In the genomic region with DNA sequence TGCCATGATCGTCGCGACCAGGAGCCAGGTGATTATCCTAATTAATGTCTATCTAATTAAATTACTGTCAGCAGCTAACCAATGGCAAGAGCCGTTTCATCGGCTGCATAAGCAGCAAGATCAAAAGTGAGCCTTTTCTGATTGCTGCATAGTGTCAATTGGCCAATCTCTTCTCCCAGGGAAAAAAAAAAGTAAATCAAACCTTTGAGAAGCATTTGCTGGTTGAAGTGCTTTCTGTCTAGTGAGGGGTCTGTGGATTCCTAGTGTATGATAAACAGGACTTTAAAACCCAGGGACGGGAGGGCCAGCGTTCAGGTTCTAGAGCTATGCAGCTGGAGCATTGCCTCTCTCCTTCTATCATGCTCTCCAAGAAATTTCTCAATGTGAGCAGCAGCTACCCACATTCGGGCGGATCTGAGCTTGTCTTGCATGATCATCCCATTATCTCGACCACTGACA, we compare ENCODE assay signal across 7 mouse cellular contexts. TPM values are rescaled to one million over a fixed set of nuclear protein-coding genes. Genes with fewer than 3 reads are reported as not detected.
DNase-seq lines count a peak whose midpoint lies in the region; ATAC-seq and TF ChIP-seq lines count a peak whose summit lies in the region.

No protein-coding gene starts in this region.

- 3% methylated on average over 10 of the region's 10 CpGs for WGBS in liver, postnatal 0 days (ENCODE audit: insufficient replicate concordance)
- WGBS in liver, embryonic 12.5 days (ENCODE audit: insufficient replicate concordance), result 3% methylated on average over 10 of the region's 10 CpGs
- 3% methylated on average over 10 of the region's 10 CpGs for WGBS in embryonic facial prominence, embryonic 13.5 days
- WGBS in thymus, adult 2 months, result 6% methylated on average over 10 of the region's 10 CpGs

- no peak for DNase-seq in liver, postnatal 0 days
- DNase-seq in frontal cortex, postnatal 10 days (ENCODE audit: low spot score in 2 of 2), result peak; percentile 48 to 52
- peak; percentile 73 to 86 for DNase-seq in right cerebral cortex, adult 2 months (ENCODE audit: low spot score in 2 of 2)
- no peak for DNase-seq in thymus, adult 2 months
- no peak for DNase-seq in heart, adult 9 months (ENCODE audit: low spot score in 2 of 2)

- H3K27me3 ChIP-seq in liver, postnatal 0 days (ENCODE audit: insufficient read depth, low read length), result peaks cover 68% of the 10 kb centered on the region
- H3K27me3 ChIP-seq in liver, embryonic 12.5 days (replicated peaks), result peaks cover 83% of the 10 kb centered on the region
- peaks cover 76% of the 10 kb centered on the region for H3K27me3 ChIP-seq in embryonic facial prominence, embryonic 13.5 days
- peaks cover 28% of the 10 kb centered on the region for H3K27me3 ChIP-seq in thymus, adult 2 months (ENCODE audit: control insufficient read depth, insufficient read depth, low read length)

- no peak for TF ChIP-seq EP300 in liver, postnatal 0 days (IDR thresholded peaks at IDR 0.05; ENCODE audit: low read depth)

- no peak overlapping the region for H3K9ac ChIP-seq in liver, postnatal 0 days (replicated peaks)
- H3K9ac ChIP-seq in liver, embryonic 12.5 days, result no peak overlapping the region
- H3K9ac ChIP-seq in embryonic facial prominence, embryonic 13.5 days, result no peak overlapping the region

- no peaks in the 10 kb centered on the region for H3K9me3 ChIP-seq in liver, postnatal 0 days (ENCODE audit: low read length)
- H3K9me3 ChIP-seq in liver, embryonic 12.5 days (replicated peaks), result no peaks in the 10 kb centered on the region
- H3K9me3 ChIP-seq in embryonic facial prominence, embryonic 13.5 days, result no peaks in the 10 kb centered on the region

- no peak for TF ChIP-seq CTCF in liver, postnatal 0 days (IDR thresholded peaks at IDR 0.05; ENCODE audit: low read depth)
- TF ChIP-seq CTCF in thymus, adult 2 months (IDR thresholded peaks at IDR 0.05; ENCODE audit: borderline replicate concordance, control insufficient read depth, extremely low read depth, insufficient read depth, low read length, poor library complexity), result no peak

- ATAC-seq in liver, postnatal 0 days, result no peak
- no peak for ATAC-seq in liver, embryonic 12.5 days
- ATAC-seq in embryonic facial prominence, embryonic 13.5 days (ENCODE audit: insufficient number of reproducible peaks, insufficient read depth, low FRiP score, low TSS enrichment, low read depth), result no peak

- 0 out of 2 replicates have a peak, but pooled peaks cover 3% of the 10 kb centered on the region for H3K4me1 ChIP-seq in liver, postnatal 0 days (ENCODE audit: insufficient read depth)
- peaks cover 24% of the 10 kb centered on the region for H3K4me1 ChIP-seq in liver, embryonic 12.5 days
- peaks cover 29% of the 10 kb centered on the region for H3K4me1 ChIP-seq in embryonic facial prominence, embryonic 13.5 days
- H3K4me1 ChIP-seq in thymus, adult 2 months (replicated peaks; ENCODE audit: control insufficient read depth, insufficient read depth, low read length), result 0 out of 2 replicates have a peak, but pooled peaks cover 7% of the 10 kb centered on the region

- H3K27ac ChIP-seq in liver, postnatal 0 days (ENCODE audit: low read depth), result no peak overlapping the region
- no peak overlapping the region for H3K27ac ChIP-seq in liver, embryonic 12.5 days
- no peak overlapping the region for H3K27ac ChIP-seq in embryonic facial prominence, embryonic 13.5 days
- H3K27ac ChIP-seq in thymus, adult 2 months (ENCODE audit: control insufficient read depth, insufficient read depth, low read length), result no peak overlapping the region

- peaks cover 2% of the 10 kb centered on the region; the same call in 1 of the 2 replicates for H3K36me3 ChIP-seq in liver, postnatal 0 days (replicated peaks; ENCODE audit: insufficient read depth, low read length)
- peaks cover 6% of the 10 kb centered on the region for H3K36me3 ChIP-seq in liver, embryonic 12.5 days
- no peaks in the 10 kb centered on the region for H3K36me3 ChIP-seq in embryonic facial prominence, embryonic 13.5 days
- H3K36me3 ChIP-seq in thymus, adult 2 months (ENCODE audit: control insufficient read depth, insufficient read depth, low read length), result peaks cover 7% of the 10 kb centered on the region; the same call in 1 of the 2 replicates

- H3K4me3 ChIP-seq in liver, postnatal 0 days (ENCODE audit: low read depth, low read length), result 0 out of 2 replicates have a peak overlapping the region, but pooled peaks have one; percentile 0
- no peak overlapping the region for H3K4me3 ChIP-seq in liver, embryonic 12.5 days
- H3K4me3 ChIP-seq in embryonic facial prominence, embryonic 13.5 days, result no peak overlapping the region
- no peak overlapping the region for H3K4me3 ChIP-seq in thymus, adult 2 months (ENCODE audit: control insufficient read depth, insufficient read depth, low read length)

- no peak overlapping the region for H3K4me2 ChIP-seq in liver, postnatal 0 days (ENCODE audit: low read depth, low read length)
- no peak overlapping the region for H3K4me2 ChIP-seq in liver, embryonic 12.5 days
- peak overlapping the region; percentile 42; the same call in 1 of the 2 replicates for H3K4me2 ChIP-seq in embryonic facial prominence, embryonic 13.5 days

- TF ChIP-seq POLR2A in thymus, adult 2 months (IDR thresholded peaks at IDR 0.05; ENCODE audit: control insufficient read depth, extremely low read depth, insufficient read depth, low read length, poor library complexity), result no peak

RNA-seq across cellular contexts. Expression of gene Tbr1, which starts 1.7 kb away (rescaled TPM):
- not detected in 2 replicates for polyA plus RNA-seq in liver, postnatal 0 days (2015; fragmentation: Nextera tagmentation; extraction: Ambion mirVana)
- not detected in 2 replicates for polyA plus RNA-seq in liver, embryonic 12.5 days (2016; fragmentation: Nextera tagmentation; extraction: Ambion mirVana)
- 0.20 and 0.34 TPM in 2 replicates for polyA plus RNA-seq in embryonic facial prominence, embryonic 13.5 days (2015; fragmentation: Nextera tagmentation; extraction: Ambion mirVana)
- polyA plus RNA-seq in thymus, adult 2 months (2012; rRNA removed), result 0.22 and 0.23 TPM in 2 replicates

Comparison
In these comparisons a context has a peak if more than half of its experiments do, and no peak if none do; other contexts are left out.
1. DNase-seq: peak in frontal cortex, postnatal 10 days (2 of 2) and right cerebral cortex, adult 2 months (2 of 2); none in liver, postnatal 0 days (single experiment), thymus, adult 2 months (single experiment) and heart, adult 9 months (0 of 2).